Mouse (Mus musculus) liver, adult 2 months (tissue): ENCODE measurements around the gene Sh3pxd2b. TPM values are rescaled to one million over a fixed set of nuclear protein-coding genes. Genes with fewer than 3 reads are reported as not detected.

ENCODE experiments used
- DNase-seq: peaks from one replicate; pipeline ENCODE4 v3.0.0-alpha.2; 2011; ENCODE audit warnings: low read depth, low spot score; ENCODE audit errors: extremely low read depth
- H3K27ac ChIP-seq: fragments of 200-500 bp; replicated peaks from 2 replicates; pipeline ENCODE4 v1.5.1; 2012; ENCODE audit warnings: low read depth, mild to moderate bottlenecking, control low read depth, inconsistent platforms, low read length; ENCODE audit not compliant: insufficient read depth
- H3K27me3 ChIP-seq: fragments of 200-500 bp; 2 replicates; pipeline ENCODE4 v1.6.1; 2012; ENCODE audit warnings: mild to moderate bottlenecking, moderate library complexity, low read length, inconsistent platforms; ENCODE audit not compliant: control insufficient read depth, insufficient read depth
- H3K36me3 ChIP-seq: fragments of 200-500 bp; 2 replicates; pipeline ENCODE4 v1.6.1; 2012; ENCODE audit warnings: low read length, inconsistent platforms; ENCODE audit not compliant: control insufficient read depth, insufficient read depth
- H3K4me1 ChIP-seq: fragments of 200-500 bp; 2 replicates; pipeline ENCODE4 v1.6.1; 2011; ENCODE audit warnings: low read length; ENCODE audit not compliant: control insufficient read depth, insufficient read depth
- H3K4me3 ChIP-seq: fragments of 200-500 bp; 2 replicates; pipeline ENCODE4 v1.5.1; 2011; ENCODE audit warnings: low read depth, mild to moderate bottlenecking, control low read depth, low read length, moderate library complexity; ENCODE audit not compliant: insufficient read depth
- H3K79me2 ChIP-seq: fragments of 200-500 bp; 2 replicates; pipeline ENCODE4 v1.6.1; 2012; ENCODE audit warnings: inconsistent platforms, mild to moderate bottlenecking, low read length, moderate library complexity; ENCODE audit not compliant: control insufficient read depth, insufficient read depth
- H3K9ac ChIP-seq: fragments of 200-500 bp; 2 replicates; pipeline ENCODE4 v1.6.1; 2012; ENCODE audit warnings: low read depth, mild to moderate bottlenecking, control low read depth, inconsistent platforms, low read length
- CTCF ChIP-seq: fragments of 200-500 bp; IDR thresholded peaks from 2 replicates; pipeline ENCODE4 v1.5.1; 2011; ENCODE audit warnings: low read depth, low read length, control low read depth
- POLR2A ChIP-seq: fragments of 200-500 bp; IDR thresholded peaks from 2 replicates; pipeline ENCODE4 v1.6.1; 2011; ENCODE audit warnings: low read length, control low read depth; ENCODE audit not compliant: insufficient read depth; ENCODE audit errors: extremely low read depth
- WGBS: fragments of 180-500 bp; shearing (Covaris S2); methylation state at CpG from one replicate; pipeline ENCODE4 v1.1.7; 2018; 5-methylcytosine and 5-hydroxymethylcytosine counted together
- polyA plus RNA-seq: library from polyadenylated mRNA; depleted of rRNA; stranded (reverse); fragments of >200 nt; gene quantifications from 2 replicates; pipeline ENCODE4 v1.2.3, GENCODE M21; 2012
- total RNA-seq: library from RNA; depleted of rRNA; stranded (reverse); fragments of >200 nt; gene quantifications from 2 replicates; pipeline ENCODE4 v1.2.3, GENCODE M21; 2014

Gene Sh3pxd2b
- total and polyA plus RNA-seq, 2 experiments = 0.18 to 0.23 TPM

DNA sequence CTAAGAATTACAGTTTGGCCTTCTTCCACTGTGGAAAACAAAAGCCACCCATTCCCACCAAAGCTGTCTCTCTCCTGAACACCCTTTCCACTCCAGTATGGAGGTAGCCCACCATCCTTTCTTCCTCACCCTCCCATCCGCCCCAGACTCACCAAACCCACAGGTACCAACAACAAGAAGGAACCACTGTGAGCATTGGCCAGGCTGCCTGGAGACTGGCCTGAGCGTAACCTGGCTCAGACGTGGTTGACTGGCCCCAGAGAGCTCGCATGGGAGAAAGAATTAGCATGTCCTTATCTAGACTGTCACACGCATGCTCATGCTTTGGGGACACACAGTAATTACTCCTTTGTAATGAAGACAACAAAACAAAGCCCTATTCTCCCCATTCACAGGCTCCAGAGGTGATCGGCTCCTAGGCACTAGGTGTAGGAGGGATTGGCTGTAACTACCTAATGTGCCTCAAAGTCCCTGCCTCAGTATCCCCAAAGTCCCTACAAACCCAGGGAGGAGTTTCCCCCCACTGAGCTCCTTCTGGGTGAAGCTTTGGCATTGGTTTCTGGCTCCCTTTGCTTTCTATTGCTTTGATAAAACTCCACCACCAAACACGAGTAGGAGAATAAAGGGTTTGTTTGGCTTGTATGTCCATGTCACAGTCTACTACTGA, 36.6 kb downstream of the Sh3pxd2b start:
- H3K27ac ChIP-seq = no peak overlapping the region
- no peak for DNase-seq
- WGBS = 85% methylated on average over 7 of the region's 7 CpGs
- H3K36me3 ChIP-seq = no peaks in the 10 kb centered on the region
- H3K27me3 ChIP-seq = no peaks in the 10 kb centered on the region
- no peak overlapping the region for H3K9ac ChIP-seq
- H3K4me1 ChIP-seq = no peaks in the 10 kb centered on the region
- TF ChIP-seq CTCF = no peak
- TF ChIP-seq POLR2A = no peak
- H3K4me3 ChIP-seq = no peak overlapping the region
- H3K79me2 ChIP-seq = no peaks in the 10 kb centered on the region

DNA sequence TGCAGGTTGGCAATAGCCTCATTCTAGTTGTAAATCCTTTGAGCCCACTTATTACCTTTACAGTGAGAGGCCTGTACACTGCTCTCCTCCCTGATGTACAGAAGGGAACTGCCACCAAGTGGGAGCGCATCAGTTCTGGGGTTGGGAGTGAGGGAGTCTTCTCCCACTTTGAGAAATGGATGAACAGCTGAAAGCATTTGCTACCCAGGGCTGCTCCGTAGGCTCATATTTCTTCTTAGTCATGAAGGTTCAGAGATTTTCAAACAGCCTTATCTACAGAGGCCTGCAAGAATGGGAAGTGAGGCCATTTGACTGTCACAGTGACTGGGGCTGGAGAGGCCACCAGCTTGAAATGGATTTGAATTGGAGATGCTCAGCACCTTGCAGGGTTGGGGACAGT, 38.4 kb downstream of the Sh3pxd2b start:
- Histone ChIP-seq H3K4me3 (no peak overlapping the region), H3K36me3 (no peaks in the 10 kb centered on the region), H3K4me1 (no peaks in the 10 kb centered on the region), H3K27ac (no peak overlapping the region), H3K79me2 (no peaks in the 10 kb centered on the region), H3K27me3 (no peaks in the 10 kb centered on the region), H3K9ac (no peak overlapping the region)
- WGBS = 98% methylated on average over 2 of the region's 2 CpGs
- DNase-seq = no peak
- TF ChIP-seq POLR2A (no peak), CTCF (no peak)

DNA sequence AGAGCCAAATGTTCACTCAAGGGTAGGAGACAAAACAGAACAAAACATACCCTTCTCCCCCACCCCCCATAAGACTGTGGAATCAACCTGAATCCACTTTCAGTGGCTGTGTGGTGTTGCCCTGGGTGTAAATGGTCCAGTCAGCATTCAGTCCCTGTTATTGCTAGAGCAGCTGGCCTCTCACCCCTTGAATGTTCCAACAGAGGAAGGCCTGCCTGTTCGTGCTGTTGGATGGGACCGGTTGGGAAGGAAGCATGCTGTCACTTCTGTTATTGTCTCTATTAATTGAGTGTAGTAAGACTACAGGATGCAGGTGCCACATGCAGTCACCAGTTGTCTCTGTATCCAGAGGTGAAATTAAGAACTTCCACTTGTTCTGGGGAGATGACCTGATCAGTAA, 40.4 kb downstream of the Sh3pxd2b start:
- Histone ChIP-seq H3K4me1 (no peaks in the 10 kb centered on the region), H3K9ac (no peak overlapping the region), H3K79me2 (no peaks in the 10 kb centered on the region), H3K4me3 (no peak overlapping the region), H3K36me3 (no peaks in the 10 kb centered on the region), H3K27ac (no peak overlapping the region), H3K27me3 (no peaks in the 10 kb centered on the region)
- 86% methylated on average over 2 of the region's 2 CpGs for WGBS
- TF ChIP-seq POLR2A = no peak
- TF ChIP-seq CTCF = no peak
- DNase-seq = no peak

DNA sequence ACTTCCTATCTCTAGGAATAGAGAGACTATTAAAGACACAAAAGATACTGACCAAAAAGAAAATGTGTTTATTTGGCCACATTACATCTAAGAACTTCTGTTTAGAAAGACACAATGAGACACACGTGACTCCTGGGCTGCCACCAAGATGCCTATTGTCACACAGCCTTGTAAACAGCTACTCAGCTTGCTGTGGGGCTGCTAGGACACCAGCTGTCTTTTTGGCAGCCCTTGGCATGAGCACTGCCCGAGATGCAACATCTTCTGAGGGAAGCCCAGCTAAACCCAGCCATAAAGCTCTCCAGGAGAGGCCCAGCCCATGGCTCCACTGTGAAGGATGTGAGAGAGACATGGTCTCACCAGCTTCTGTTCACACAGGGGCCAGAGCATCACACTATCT, 45.5 kb downstream of the Sh3pxd2b start:
- 82% methylated on average over 2 of the region's 2 CpGs for WGBS
- no peak for DNase-seq
- no peaks in the 10 kb centered on the region for H3K36me3 ChIP-seq
- H3K4me1 ChIP-seq = no peaks in the 10 kb centered on the region
- TF ChIP-seq CTCF (no peak), POLR2A (no peak)
- no peak overlapping the region for H3K9ac ChIP-seq
- no peaks in the 10 kb centered on the region for H3K27me3 ChIP-seq
- H3K79me2 ChIP-seq = no peaks in the 10 kb centered on the region
- H3K4me3 ChIP-seq = no peak overlapping the region
- H3K27ac ChIP-seq = no peak overlapping the region

DNA sequence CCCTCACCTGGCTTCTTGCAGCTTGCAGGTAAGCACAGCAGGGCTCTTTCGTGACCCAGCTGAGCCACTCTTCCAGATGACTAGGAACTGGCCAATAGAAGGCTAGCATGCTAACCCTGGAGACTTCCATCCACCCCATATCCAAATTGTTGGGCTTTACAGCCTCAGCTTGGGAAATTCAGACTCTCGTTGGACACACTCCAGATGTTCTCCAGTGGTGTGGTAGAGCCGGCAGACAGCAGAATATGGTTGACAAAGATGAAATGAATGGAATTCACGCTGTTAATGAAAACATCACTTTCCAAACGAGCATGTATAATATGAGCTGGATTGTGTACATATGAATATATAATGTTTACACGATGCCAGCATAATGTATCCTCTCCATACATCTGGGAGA, 48.2 kb downstream of the Sh3pxd2b start:
- Histone ChIP-seq H3K9ac (no peak overlapping the region), H3K36me3 (no peaks in the 10 kb centered on the region), H3K79me2 (no peaks in the 10 kb centered on the region), H3K27me3 (no peaks in the 10 kb centered on the region), H3K4me3 (no peak overlapping the region), H3K4me1 (no peaks in the 10 kb centered on the region), H3K27ac (no peak overlapping the region)
- 84% methylated on average over 6 of the region's 6 CpGs for WGBS
- TF ChIP-seq POLR2A = no peak
- no peak for TF ChIP-seq CTCF
- DNase-seq = no peak

DNA sequence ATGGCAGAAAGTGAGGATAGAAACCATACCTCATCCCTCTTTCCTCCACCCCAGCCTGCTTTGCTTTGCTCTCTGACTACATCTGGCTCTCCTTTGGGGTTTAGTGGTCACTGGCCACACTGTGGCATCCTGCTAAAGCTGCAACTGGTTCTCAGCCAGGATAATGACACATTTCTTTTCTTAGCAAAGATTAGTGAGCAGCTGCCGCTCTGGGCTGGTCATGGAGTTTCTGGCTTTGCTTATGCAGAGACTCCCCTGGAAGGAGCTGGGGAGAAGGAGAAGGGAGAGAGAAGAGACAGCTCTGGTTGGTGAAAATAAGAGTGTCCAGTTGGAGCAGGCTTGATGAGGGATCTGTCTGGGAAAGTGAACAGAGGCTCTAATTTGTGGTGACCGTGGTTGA, 50.8 kb downstream of the Sh3pxd2b start:
- Histone ChIP-seq H3K36me3 (no peaks in the 10 kb centered on the region), H3K79me2 (no peaks in the 10 kb centered on the region), H3K4me1 (no peaks in the 10 kb centered on the region), H3K27ac (no peak overlapping the region), H3K27me3 (no peaks in the 10 kb centered on the region), H3K4me3 (no peak overlapping the region), H3K9ac (no peak overlapping the region)
- DNase-seq = no peak
- WGBS = 73% methylated on average over 2 of the region's 2 CpGs
- TF ChIP-seq POLR2A (no peak), CTCF (no peak)
